Mouse (Mus musculus) E14TG2a.4 (cell line): ENCODE results near the gene Itga6.

Experiments
- CTCF ChIP-seq: conservative IDR thresholded peaks from 2 replicates; pipeline ENCODE4 v1.5.1; 2014; ENCODE audit warnings: low read length
- NANOG ChIP-seq: IDR thresholded peaks from 2 replicates; pipeline ENCODE4 v1.6.1; 2014; ENCODE audit warnings: borderline replicate concordance, low read length, mixed read lengths
- POU5F1 ChIP-seq: IDR thresholded peaks from 2 replicates; pipeline ENCODE4 v1.6.1; 2014; ENCODE audit warnings: low read length, borderline replicate concordance

- TF ChIP-seq CTCF (no peak), NANOG (peak; percentile 29; the same call in 1 of the 2 replicates), POU5F1 (no peak)
These were observed 122.1 kb downstream of the Itga6 start for GRCm38 (mm10) chr2:71867480-71867879.
